Mouse (Mus musculus) liver, postnatal 0 days (tissue): ENCODE data around the gene Ltb4r1.

Experiments used
- CTCF ChIP-seq: sonication (generic); IDR thresholded peaks from 2 replicates; pipeline ENCODE4 v1.5.1; 2016; ENCODE audit warnings: antibody characterized with exemption, low read depth
- EP300 ChIP-seq: IDR thresholded peaks from 2 replicates; pipeline ENCODE4 v1.6.1; 2016; ENCODE audit warnings: antibody characterized with exemption, low read depth, mild to moderate bottlenecking

- TF ChIP-seq CTCF (no peak), EP300 (no peak)
Observed at GRCm38 (mm10) chr14:55716884-55717283, 48.9 kb upstream of the Ltb4r1 start.
